Mouse (Mus musculus) neutrophil, adult 83 days (primary cell): ENCODE data around the gene Mapk8. TPM values are rescaled to one million over a fixed set of nuclear protein-coding genes. Genes with fewer than 3 reads are reported as not detected.

Experiments used
- total RNA-seq, 2 experiments: library from RNA; stranded (reverse); gene quantifications; one replicate each; pipeline ENCODE4 v1.2.4; 2023

Mapk8 gene
- total RNA-seq, result 10 to 100 TPM; 12.8 to 14.2 TPM

DNA sequence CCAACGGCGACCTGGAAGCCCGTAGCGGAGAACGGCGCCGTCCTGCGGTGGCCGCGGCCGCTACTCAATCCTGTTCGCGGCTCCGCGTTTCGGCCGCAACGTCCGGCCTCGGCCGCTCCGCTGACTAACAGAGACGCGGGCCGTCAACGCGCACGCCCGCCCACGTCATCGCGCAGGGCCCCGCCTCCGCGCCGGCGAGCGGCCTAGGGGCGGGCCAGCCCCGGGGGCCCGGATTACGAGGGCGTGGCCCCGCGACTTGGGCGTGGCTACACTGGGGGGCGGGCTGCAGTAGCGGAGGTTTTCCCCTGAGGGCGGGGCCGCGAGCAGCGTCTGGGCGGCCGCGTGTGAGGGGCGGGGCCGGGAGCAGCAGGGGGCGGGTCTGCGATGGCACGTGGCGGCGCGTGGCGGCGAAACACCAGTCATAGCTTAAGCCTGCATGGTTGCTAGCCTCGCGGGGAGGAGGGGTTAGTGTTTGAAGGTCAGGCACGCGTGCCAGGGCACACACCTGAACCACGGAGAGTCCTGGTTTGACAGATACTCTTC lies at the start of gene Mapk8:
Gene Mapk8 (minus strand): TSS at position 132 of the 543 bp plus-strand sequence.

DNA sequence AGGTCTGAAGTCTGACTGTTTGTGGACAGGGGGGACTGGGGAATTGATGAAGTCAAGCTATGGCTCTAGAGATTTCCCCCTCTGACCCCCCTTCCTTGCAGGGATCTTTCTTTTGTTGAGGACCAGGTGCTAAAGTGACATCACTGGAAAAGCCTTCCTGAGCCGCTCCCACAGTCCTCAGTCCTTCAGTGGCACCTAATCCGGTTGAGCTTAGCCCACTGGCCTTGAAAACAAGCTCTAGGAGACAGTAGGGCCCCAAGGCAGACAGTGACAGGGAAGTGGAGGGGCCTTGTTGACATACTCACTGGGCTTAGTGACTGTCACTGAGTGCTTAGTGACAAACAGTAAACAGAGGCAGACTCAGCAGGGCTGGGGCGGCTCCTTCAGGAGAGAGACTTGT lies 24.4 kb upstream of the Mapk8 start, which contains the start of gene Frmpd2:
Gene Frmpd2 (plus strand): TSS at position 366 of the 400 bp plus-strand sequence.

Other genes starting within 250 kb of the Mapk8 start
- under 1 TPM; 0.75 to 0.86 TPM for gene Arhgap22, start 233.1 kb downstream of the Mapk8 start, total RNA-seq
- gene Frmpd2, start 24.5 kb upstream of the Mapk8 start, total RNA-seq, result not detected
- gene Ptpn20, start 142.0 kb upstream of the Mapk8 start, total RNA-seq, result not detected